Mouse (Mus musculus) MEL (cell line): ENCODE data around the gene Wdr18. TPM values are rescaled to one million over a fixed set of nuclear protein-coding genes. Genes with fewer than 3 reads are reported as not detected.
A peak's percentile ranks its signal among the peaks of the same experiment; 100 is the strongest.

Experiments
- DNase-seq: peaks from one replicate; pipeline ENCODE4 v3.0.0; 2011; ENCODE audit warnings: low read depth, low spot score
- H3K27ac ChIP-seq: 2 replicates; pipeline ENCODE4 v1.5.1; 2012; ENCODE audit warnings: low read depth, mild to moderate bottlenecking, control low read depth, low read length, moderate library complexity; ENCODE audit not compliant: control insufficient read depth
- H3K27me3 ChIP-seq, 2 experiments: fragments of 150-350 bp in 1 of 2; sonication (generic) in 1 of 2; 2 replicates each; pipeline ENCODE4 v1.6.1; 2012; ENCODE audit warnings: low read length in 2 of 2, mild to moderate bottlenecking in 2 of 2, improper control_type of control experiment in 1 of 2, moderate library complexity in 1 of 2; ENCODE audit not compliant: insufficient read depth in 2 of 2, control insufficient read depth in 1 of 2
- H3K36me3 ChIP-seq, 2 experiments: 2 replicates each; pipeline ENCODE4 v1.6.1; 2012 to 2014; ENCODE audit warnings: low read length in 2 of 2, improper control_type of control experiment in 1 of 2, inconsistent platforms in 1 of 2, mild to moderate bottlenecking in 1 of 2; ENCODE audit not compliant: insufficient read depth in 2 of 2, control insufficient read depth in 1 of 2
- H3K4me1 ChIP-seq, 2 experiments: fragments of 150-350 bp in 1 of 2; sonication (generic) in 1 of 2; 2 replicates each; pipeline ENCODE4 v1.6.1; 2012; ENCODE audit warnings: low read length in 2 of 2, improper control_type of control experiment in 1 of 2, mild to moderate bottlenecking in 1 of 2; ENCODE audit not compliant: insufficient read depth in 2 of 2, control insufficient read depth in 1 of 2
- H3K4me3 ChIP-seq, 2 experiments: fragments of 150-350 bp in 1 of 2; sonication (generic) in 1 of 2; 2 replicates each; pipeline ENCODE4 v1.5.1; 2012; ENCODE audit warnings: low read depth in 2 of 2, low read length in 2 of 2, mild to moderate bottlenecking in 2 of 2, moderate library complexity in 2 of 2, control low read depth in 1 of 2, improper control_type of control experiment in 1 of 2; ENCODE audit not compliant: control insufficient read depth in 1 of 2, insufficient read depth in 1 of 2
- H3K79me2 ChIP-seq: 2 replicates; pipeline ENCODE4 v1.6.1; 2012; ENCODE audit warnings: mild to moderate bottlenecking, low read length, moderate library complexity; ENCODE audit not compliant: control insufficient read depth, poor library complexity, insufficient read depth
- H3K9ac ChIP-seq: 2 replicates; pipeline ENCODE4 v1.6.1; 2012; ENCODE audit warnings: low read depth, mild to moderate bottlenecking, control low read depth, low read length, moderate library complexity; ENCODE audit not compliant: control insufficient read depth, poor library complexity, severe bottlenecking
- H3K9me3 ChIP-seq: fragments of 150-350 bp; sonication (generic); replicated peaks from 2 replicates; pipeline ENCODE4 v1.6.1; 2012; ENCODE audit warnings: mild to moderate bottlenecking, low read length, improper control_type of control experiment, moderate library complexity; ENCODE audit not compliant: insufficient read depth
- CHD1 ChIP-seq: IDR thresholded peaks from 2 replicates; pipeline ENCODE4 v1.6.1; 2012; ENCODE audit warnings: low read depth, mild to moderate bottlenecking, inconsistent platforms, low read length, improper control_type of control experiment
- CTCF ChIP-seq, 3 experiments: IDR thresholded peaks in 2 of 3; conservative IDR thresholded peaks in 1 of 3; 2 replicates each; pipeline ENCODE4 v1.5.1; 2011 to 2012; ENCODE audit warnings: low read length in 3 of 3, low read depth in 2 of 3, mild to moderate bottlenecking in 2 of 3, improper control_type of control experiment in 1 of 3, inconsistent platforms in 1 of 3, mixed read lengths in 1 of 3, moderate library complexity in 1 of 3; ENCODE audit not compliant: control insufficient read depth in 1 of 3, insufficient read depth in 1 of 3, poor library complexity in 1 of 3, severe bottlenecking in 1 of 3
- E2F4 ChIP-seq: IDR thresholded peaks from 2 replicates; pipeline ENCODE4 v1.6.1; 2011; ENCODE audit warnings: low read depth, low read length, improper control_type of control experiment, borderline replicate concordance
- ELF1 ChIP-seq: IDR thresholded peaks from 2 replicates; pipeline ENCODE4 v1.6.1; 2014; ENCODE audit warnings: low read depth, mild to moderate bottlenecking, inconsistent platforms, low read length, improper control_type of control experiment, moderate library complexity
- EP300 ChIP-seq, 2 experiments: IDR thresholded peaks; 2 replicates each; pipeline ENCODE4 v1.6.1; 2011; ENCODE audit warnings: improper control_type of control experiment in 2 of 2, low read length in 2 of 2, low read depth in 1 of 2, mild to moderate bottlenecking in 1 of 2
- GABPA ChIP-seq: IDR thresholded peaks from 2 replicates; pipeline ENCODE4 v1.6.1; 2012; ENCODE audit warnings: low read depth, mild to moderate bottlenecking, inconsistent platforms, low read length, improper control_type of control experiment, moderate library complexity
- GATA1 ChIP-seq: IDR thresholded peaks from 2 replicates; pipeline ENCODE4 v1.6.1; 2011; ENCODE audit warnings: low read depth, low read length, improper control_type of control experiment
- HCFC1 ChIP-seq: IDR thresholded peaks from 2 replicates; pipeline ENCODE4 v1.6.1; 2012; ENCODE audit warnings: low read depth, mild to moderate bottlenecking, inconsistent platforms, low read length, improper control_type of control experiment, moderate library complexity
- JUND ChIP-seq: IDR thresholded peaks from 2 replicates; pipeline ENCODE4 v1.6.1; 2011; ENCODE audit warnings: low read depth, mild to moderate bottlenecking, improper control_type of control experiment, low read length
- MAFK ChIP-seq: IDR thresholded peaks from 2 replicates; pipeline ENCODE4 v1.6.1; 2011; ENCODE audit warnings: low read depth, mild to moderate bottlenecking, low read length, improper control_type of control experiment, borderline replicate concordance
- MEF2A ChIP-seq: IDR thresholded peaks from 2 replicates; pipeline ENCODE4 v1.6.1; 2014; ENCODE audit warnings: low read depth, mild to moderate bottlenecking, inconsistent platforms, low read length, improper control_type of control experiment; ENCODE audit not compliant: poor library complexity, insufficient replicate concordance, severe bottlenecking; ENCODE audit errors: extremely low read depth
- MYC ChIP-seq: IDR thresholded peaks from 2 replicates; pipeline ENCODE4 v1.6.1; 2011; ENCODE audit warnings: low read depth, mild to moderate bottlenecking, low read length, improper control_type of control experiment, moderate library complexity
- NELFE ChIP-seq: IDR thresholded peaks from 2 replicates; pipeline ENCODE4 v1.6.1; 2011; ENCODE audit warnings: low read depth, low read length, improper control_type of control experiment
- SIN3A ChIP-seq: IDR thresholded peaks from 2 replicates; pipeline ENCODE4 v1.6.1; 2012; ENCODE audit warnings: low read length, improper control_type of control experiment, inconsistent platforms
- SMC3 ChIP-seq: IDR thresholded peaks from 2 replicates; pipeline ENCODE4 v1.6.1; 2011; ENCODE audit warnings: low read depth, low read length, improper control_type of control experiment
- TAL1 ChIP-seq: IDR thresholded peaks from 2 replicates; pipeline ENCODE4 v1.6.1; 2012; ENCODE audit warnings: mild to moderate bottlenecking, inconsistent platforms, low read length, moderate library complexity, mixed read lengths
- TCF12 ChIP-seq: IDR thresholded peaks from 2 replicates; pipeline ENCODE4 v1.6.1; 2014; ENCODE audit warnings: low read depth, mild to moderate bottlenecking, inconsistent platforms, low read length, improper control_type of control experiment, moderate library complexity
- USF1 ChIP-seq: IDR thresholded peaks from 2 replicates; pipeline ENCODE4 v1.6.1; 2014; ENCODE audit warnings: low read depth, mild to moderate bottlenecking, inconsistent platforms, low read length, improper control_type of control experiment, moderate library complexity
- USF2 ChIP-seq, 2 experiments: IDR thresholded peaks; 2 replicates each; pipeline ENCODE4 v1.6.1; 2011 to 2012; ENCODE audit warnings: improper control_type of control experiment in 2 of 2, low read length in 2 of 2, borderline replicate concordance in 1 of 2, inconsistent platforms in 1 of 2, low read depth in 1 of 2, mild to moderate bottlenecking in 1 of 2; ENCODE audit not compliant: insufficient read depth in 1 of 2
- ZC3H11A ChIP-seq: IDR thresholded peaks from 2 replicates; pipeline ENCODE4 v1.6.1; 2012; ENCODE audit warnings: low read depth, mild to moderate bottlenecking, inconsistent platforms, low read length, improper control_type of control experiment
- ZMIZ1 ChIP-seq: IDR thresholded peaks from 2 replicates; pipeline ENCODE4 v1.6.1; 2012; ENCODE audit warnings: low read depth, mild to moderate bottlenecking, inconsistent platforms, low read length, improper control_type of control experiment, moderate library complexity
- ZNF384 ChIP-seq: IDR thresholded peaks from 2 replicates; pipeline ENCODE4 v1.6.1; 2012; ENCODE audit warnings: low read depth, mild to moderate bottlenecking, inconsistent platforms, low read length, improper control_type of control experiment
- polyA plus RNA-seq, 2 experiments: library from polyadenylated mRNA; stranded (reverse) in 1 of 2; unstranded in 1 of 2; fragments of >175 nt in 1 of 2; fragments of >200 nt in 1 of 2; gene quantifications; 2 replicates each; pipeline versions ENCODE4 v1.2.1 to v1.2.4; 2012; ENCODE audit warnings: low replicate concordance in 2 of 2, low read depth in 1 of 2; ENCODE audit not compliant: insufficient read length in 2 of 2, insufficient read depth in 1 of 2, missing spikeins in 1 of 2
- total RNA-seq: library from RNA; depleted of rRNA; stranded (reverse); fragments of 300-350 nt; gene quantifications from 2 replicates; pipeline ENCODE4 v1.2.3, GENCODE M21; 2012

Gene Wdr18
- total and polyA plus RNA-seq, 3 experiments, result 89.5 to 107 TPM; not detected in 1

DNA sequence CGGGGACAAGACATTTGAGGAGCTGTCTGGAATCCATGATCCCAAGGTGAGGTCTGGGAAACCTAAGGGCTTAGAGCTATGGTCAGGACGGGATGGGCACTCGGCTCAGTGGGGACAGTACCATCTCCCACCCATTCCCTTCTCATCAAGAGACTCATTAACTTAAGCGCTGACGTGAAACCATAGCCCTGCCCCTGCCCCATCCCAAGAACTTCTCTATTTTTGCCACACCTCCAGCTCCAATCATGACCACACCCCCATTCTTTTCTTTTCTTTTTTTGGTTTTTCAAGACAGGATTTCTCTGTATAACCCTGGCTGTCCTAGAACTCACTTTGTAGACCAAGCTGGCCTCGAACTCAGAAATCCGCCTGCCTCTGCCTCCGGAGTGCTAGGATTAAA lies 14.7 kb downstream of the Wdr18 start:
- no peaks in the 10 kb centered on the region; a peak in 1 of 4 replicates for H3K36me3 ChIP-seq
- TF ChIP-seq CHD1, result no peak
- TF ChIP-seq GABPA, result no peak
- no peak for TF ChIP-seq USF1
- peak; percentile 61 for DNase-seq
- H3K79me2 ChIP-seq, result peaks cover under 1% of the 10 kb centered on the region; the same call in 1 of the 2 replicates
- H3K9me3 ChIP-seq, result no peaks in the 10 kb centered on the region
- no peaks in the 10 kb centered on the region for H3K27me3 ChIP-seq
- H3K4me3 ChIP-seq, result no peak overlapping the region
- H3K4me1 ChIP-seq, result no peaks in the 10 kb centered on the region
- no peak overlapping the region for H3K9ac ChIP-seq
- no peak overlapping the region for H3K27ac ChIP-seq

DNA sequence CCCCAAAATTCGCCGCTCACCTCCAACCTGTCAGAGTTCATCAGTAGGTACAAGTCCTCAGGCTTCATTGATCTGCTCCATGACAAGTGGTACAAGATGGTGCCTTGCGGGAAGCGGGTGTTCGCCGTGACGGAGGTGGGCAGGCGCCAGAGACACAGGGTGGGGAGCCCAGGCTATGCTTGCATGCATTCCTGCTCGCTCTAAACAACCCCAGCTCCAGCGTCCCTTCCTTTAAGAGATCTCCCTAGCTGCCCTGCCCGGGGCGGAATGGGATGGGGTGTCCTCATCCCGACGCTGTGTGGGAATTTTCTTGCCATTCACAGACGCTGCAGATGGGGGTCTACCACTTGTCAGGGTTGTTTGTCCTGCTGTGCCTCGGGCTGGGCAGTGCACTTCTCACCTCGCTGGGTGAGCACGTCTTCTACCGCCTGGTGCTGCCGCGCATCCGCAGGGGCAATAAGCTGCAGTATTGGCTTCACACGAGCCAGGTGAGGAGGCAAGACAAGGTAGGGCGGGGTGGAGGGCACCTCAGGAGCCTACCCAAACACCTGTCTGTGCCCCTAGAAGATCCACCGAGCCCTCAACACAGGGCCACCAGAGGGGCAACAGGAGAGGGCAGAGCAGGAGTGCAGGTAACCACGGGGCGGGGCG lies 16.2 kb downstream of the Wdr18 start:
- no peak overlapping the region for H3K27ac ChIP-seq
- no peaks in the 10 kb centered on the region; a peak in 1 of 4 replicates for H3K36me3 ChIP-seq
- no peaks in the 10 kb centered on the region for H3K9me3 ChIP-seq
- no peak for DNase-seq
- TF ChIP-seq SIN3A, result no peak
- TF ChIP-seq CTCF (IDR thresholded peaks at IDR 0.05 in 2 of 3, conservative IDR thresholded peaks at IDR 0.05 in 1 of 3; ENCODE audit: control insufficient read depth in 1 of 3, insufficient read depth in 1 of 3, low read depth in 2 of 3, low read length in 3 of 3, poor library complexity in 1 of 3, severe bottlenecking in 1 of 3), result no peak
- no peak for TF ChIP-seq ELF1
- no peak for TF ChIP-seq E2F4
- no peak for TF ChIP-seq JUND
- TF ChIP-seq GABPA, result no peak
- H3K79me2 ChIP-seq, result peaks cover 9% of the 10 kb centered on the region; the same call in 1 of the 2 replicates
- H3K27me3 ChIP-seq, result no peaks in the 10 kb centered on the region
- H3K4me1 ChIP-seq, result no peaks in the 10 kb centered on the region
- no peak overlapping the region for H3K4me3 ChIP-seq
- H3K9ac ChIP-seq, result no peak overlapping the region

DNA sequence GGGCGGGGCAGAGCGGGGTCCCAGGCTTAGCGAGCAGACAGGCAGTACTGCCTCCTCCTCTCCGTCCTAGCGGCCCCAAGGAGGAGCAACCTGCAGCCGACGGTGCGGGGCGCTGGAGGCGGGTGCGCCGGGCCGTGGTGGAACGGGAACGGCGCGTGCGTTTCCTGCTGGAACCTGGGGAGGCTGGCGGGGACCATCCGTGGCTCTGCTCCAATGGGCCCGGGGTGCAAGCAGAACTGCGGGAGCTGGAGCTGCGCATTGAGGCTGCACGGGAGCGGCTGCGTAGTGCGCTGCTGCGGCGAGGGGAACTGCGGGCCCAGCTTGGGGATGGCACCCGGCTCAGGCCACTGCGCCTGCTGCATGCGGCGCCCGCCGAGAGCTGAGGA lies 16.8 kb downstream of the Wdr18 start:
- H3K27ac ChIP-seq, result no peak overlapping the region
- H3K9me3 ChIP-seq, result no peaks in the 10 kb centered on the region
- no peak for DNase-seq
- TF ChIP-seq ELF1 (no peak), MYC (no peak), GATA1 (no peak), TAL1 (no peak), NELFE (no peak), USF1 (no peak), EP300 (IDR thresholded peaks at IDR 0.05; ENCODE audit: low read depth in 1 of 2, low read length in 2 of 2) (no peak), ZNF384 (no peak), TCF12 (no peak), CTCF (IDR thresholded peaks at IDR 0.05 in 2 of 3, conservative IDR thresholded peaks at IDR 0.05 in 1 of 3; ENCODE audit: control insufficient read depth in 1 of 3, insufficient read depth in 1 of 3, low read depth in 2 of 3, low read length in 3 of 3, poor library complexity in 1 of 3, severe bottlenecking in 1 of 3) (no peak), ZMIZ1 (no peak), MEF2A (no peak), USF2 (IDR thresholded peaks at IDR 0.05; ENCODE audit: borderline replicate concordance in 1 of 2, insufficient read depth in 1 of 2, low read depth in 1 of 2, low read length in 2 of 2) (no peak), HCFC1 (no peak), SMC3 (no peak), GABPA (no peak), E2F4 (no peak), MAFK (no peak), ZC3H11A (no peak)
- H3K79me2 ChIP-seq, result peaks cover 13% of the 10 kb centered on the region; the same call in 1 of the 2 replicates
- H3K4me3 ChIP-seq, result no peak overlapping the region
- H3K27me3 ChIP-seq, result no peaks in the 10 kb centered on the region
- H3K36me3 ChIP-seq, result no peaks in the 10 kb centered on the region; a peak in 1 of 4 replicates
- no peaks in the 10 kb centered on the region for H3K4me1 ChIP-seq
- H3K9ac ChIP-seq, result no peak overlapping the region
